Mouse (Mus musculus): ENCODE data around the gene Xpo5.

DNA sequence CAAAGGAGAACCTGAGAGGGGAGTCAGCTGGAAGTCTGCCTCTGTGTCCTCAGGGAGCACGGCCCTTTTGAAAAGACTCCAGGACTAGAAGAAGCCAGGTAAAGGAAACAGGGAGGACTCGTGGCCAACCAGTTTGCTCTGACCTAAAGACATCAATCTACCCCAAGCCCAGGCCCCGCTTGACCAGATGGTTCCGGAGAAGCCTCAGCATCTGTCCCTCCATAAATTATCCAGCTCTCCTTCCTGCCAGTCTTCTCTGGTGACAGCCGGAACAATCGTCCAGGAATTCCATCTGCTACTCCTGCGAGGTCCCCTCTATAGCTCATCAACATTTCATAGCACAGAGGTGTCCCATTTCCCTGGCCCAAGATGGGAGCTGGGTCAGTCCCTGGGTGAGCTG lies 82.1 kb downstream of the Xpo5 start:
- TF ChIP-seq POLR2A (IDR thresholded peaks at IDR 0.05; ENCODE audit: borderline replicate concordance, extremely low read depth, insufficient read depth, insufficient read length, poor library complexity, severe bottlenecking) = no peak
- TF ChIP-seq CTCF (IDR thresholded peaks at IDR 0.05; ENCODE audit: borderline replicate concordance, extremely low read depth, insufficient read depth, insufficient read length) = no peak

All from brain, embryonic 14.5 days (tissue).